Mouse (Mus musculus): ENCODE data around the gene Map3k20. TPM values are rescaled to one million over a fixed set of nuclear protein-coding genes. Genes with fewer than 3 reads are reported as not detected.

The Map3k20 gene
- polyA plus RNA-seq (2017; shearing (Covaris generic)) = under 1 TPM; 0.76 TPM

DNA sequence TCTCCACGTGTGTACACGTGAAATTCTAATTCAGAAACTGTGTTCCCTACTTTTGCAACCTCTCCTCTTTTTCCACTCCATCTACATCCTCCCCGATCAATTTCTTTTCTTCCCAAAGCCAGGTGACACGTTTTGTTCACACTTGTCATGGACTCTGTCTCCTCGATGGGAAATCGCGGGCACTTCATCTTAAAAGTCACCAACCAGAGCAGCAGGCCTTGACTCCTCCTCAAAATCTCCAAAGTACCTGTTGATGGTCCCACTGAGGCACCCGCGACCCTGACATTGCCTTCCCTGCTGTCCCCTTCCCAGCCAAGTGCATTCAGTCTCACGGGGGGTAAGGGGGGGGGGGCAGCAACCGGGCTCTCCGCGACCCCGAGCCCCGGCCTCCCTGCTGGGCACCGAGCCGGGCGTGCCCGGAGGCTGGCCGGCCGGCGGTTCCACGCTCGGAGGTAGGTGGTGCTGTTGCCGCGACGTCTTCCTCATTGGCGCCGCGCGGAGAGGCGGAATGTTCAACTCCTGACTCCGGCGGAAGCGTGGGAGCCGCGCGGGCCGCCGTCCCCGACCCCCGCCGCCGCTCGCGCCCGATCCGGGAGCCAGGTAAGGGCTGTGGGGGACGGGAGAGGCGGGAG, at the start of gene Map3k20:
Gene Map3k20 (plus strand): TSS at position 382 of the 632 bp plus-strand sequence.

DNA sequence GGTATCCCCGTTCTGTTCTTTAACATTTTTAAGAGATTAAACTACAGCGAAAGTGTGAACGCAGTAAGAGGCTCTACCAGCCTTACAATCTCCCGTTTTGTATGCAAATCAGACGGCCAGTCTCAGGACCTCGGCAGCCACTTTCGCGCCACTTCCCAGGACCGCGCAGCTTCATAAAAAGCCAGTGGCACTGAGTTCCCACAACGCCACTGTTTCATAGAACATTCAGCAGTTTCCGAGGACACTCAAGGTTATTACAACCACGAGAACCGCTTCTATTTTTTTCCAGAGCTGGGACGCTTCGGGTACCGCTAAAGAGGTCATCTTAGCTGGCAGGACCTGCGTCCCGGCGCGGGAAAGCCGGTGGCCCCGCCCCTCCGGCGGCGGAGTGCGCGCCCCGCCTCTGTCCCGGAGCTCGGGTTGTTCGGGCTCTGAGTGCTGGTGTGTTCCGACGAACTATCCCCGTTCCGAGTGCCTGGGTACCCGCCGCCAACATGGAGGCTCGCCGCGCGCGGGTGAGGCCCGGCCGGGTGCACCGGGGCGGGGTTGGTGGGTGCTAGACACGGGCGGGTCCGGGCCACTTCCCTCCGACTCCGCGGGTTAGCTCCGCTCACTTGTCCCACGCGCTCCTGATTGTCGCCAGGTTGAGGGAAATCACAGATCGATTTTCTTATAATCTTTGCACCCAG, 190.5 kb downstream of the Map3k20 start, which contains the start of gene Cdca7:
Gene Cdca7 (plus strand): TSS at position 363 of the 689 bp plus-strand sequence.

Other genes with a start within 250 kb of the Map3k20 start
- 10 to 100 TPM; 39.1 to 46.8 TPM for gene Cdca7, start 190.5 kb downstream of the Map3k20 start, polyA plus RNA-seq (2017; shearing (Covaris generic))